8 mouse cellular contexts compared by ENCODE assay signal in genomic region chr3:34080900-34081662, GRCm38 (mm10). TPM values are rescaled to one million over a fixed set of nuclear protein-coding genes. Genes with fewer than 3 reads are reported as not detected.
DNase-seq lines count a peak whose midpoint lies in the region; ATAC-seq and TF ChIP-seq lines count a peak whose summit lies in the region.

TSS of gene Dnajc19 (minus strand) at chr3:34081321.

- peak within 1 kb of the TSS; percentile 64 for H3K4me2 ChIP-seq in embryonic facial prominence, embryonic 13.5 days
- H3K4me2 ChIP-seq in limb, embryonic 12.5 days = peak within 1 kb of the TSS; percentile 64
- peak within 1 kb of the TSS; percentile 67 for H3K4me2 ChIP-seq in midbrain, embryonic 15.5 days

- peaks cover 6% of the 10 kb centered on the region; the same call in 1 of the 2 replicates for H3K36me3 ChIP-seq in embryonic facial prominence, embryonic 13.5 days
- no peaks in the 10 kb centered on the region; the same call in 1 of the 2 replicates for H3K36me3 ChIP-seq in kidney, adult 2 months (ENCODE audit: control insufficient read depth, insufficient read depth, low read length)
- peaks cover 16% of the 10 kb centered on the region; the same call in 1 of the 2 replicates for H3K36me3 ChIP-seq in limb, embryonic 12.5 days
- H3K36me3 ChIP-seq in midbrain, embryonic 15.5 days (replicated peaks) = peaks cover 9% of the 10 kb centered on the region; the same call in 1 of the 2 replicates
- H3K36me3 ChIP-seq in spleen, adult 2 months (ENCODE audit: control insufficient read depth, insufficient read depth, low read length) = peaks cover 5% of the 10 kb centered on the region

- peak; percentile 81 for ATAC-seq in embryonic facial prominence, embryonic 13.5 days (ENCODE audit: insufficient number of reproducible peaks, insufficient read depth, low FRiP score, low TSS enrichment, low read depth)
- ATAC-seq in limb, embryonic 12.5 days (ENCODE audit: insufficient number of reproducible peaks, insufficient read depth, low FRiP score, low TSS enrichment, low read depth) = peak; percentile 88
- ATAC-seq in midbrain, embryonic 15.5 days (replicated peaks) = peak; percentile 96

- H3K4me3 ChIP-seq in embryonic facial prominence, embryonic 13.5 days = peak within 1 kb of the TSS; percentile 81
- peak within 1 kb of the TSS; percentile 89 for H3K4me3 ChIP-seq in kidney, adult 2 months (ENCODE audit: insufficient read depth, low read depth, low read length)
- H3K4me3 ChIP-seq in limb, embryonic 12.5 days (replicated peaks) = peak within 1 kb of the TSS; percentile 76
- peak within 1 kb of the TSS; percentile 59 for H3K4me3 ChIP-seq in midbrain, embryonic 15.5 days
- peak within 1 kb of the TSS; percentile 90 for H3K4me3 ChIP-seq in spleen, adult 2 months (ENCODE audit: extremely low read depth, insufficient read depth, insufficient read length)

- peak; percentile 95 for DNase-seq in 3134 (ENCODE audit: extremely low read depth, insufficient read length, low spot score)
- DNase-seq in adrenal gland, postnatal 36 days = peak; percentile 93 to 94
- DNase-seq in heart, adult 18-20 months = peak; percentile 95 to 98
- peak; percentile 97 for DNase-seq in kidney, adult 2 months
- peak; percentile 70 to 91 for DNase-seq in spleen, adult 2 months (ENCODE audit: low read depth in 1 of 2, low spot score in 2 of 2)

- no peaks in the 10 kb centered on the region for H3K27me3 ChIP-seq in embryonic facial prominence, embryonic 13.5 days
- no peaks in the 10 kb centered on the region for H3K27me3 ChIP-seq in kidney, adult 2 months (replicated peaks; ENCODE audit: control insufficient read depth, insufficient read depth, low read length)
- no peaks in the 10 kb centered on the region for H3K27me3 ChIP-seq in limb, embryonic 12.5 days
- no peaks in the 10 kb centered on the region for H3K27me3 ChIP-seq in midbrain, embryonic 15.5 days (replicated peaks)
- H3K27me3 ChIP-seq in spleen, adult 2 months (ENCODE audit: control insufficient read depth, insufficient read depth, low read length) = no peaks in the 10 kb centered on the region

- TF ChIP-seq POLR2A in kidney, adult 2 months (IDR thresholded peaks at IDR 0.05; ENCODE audit: low read depth, low read length) = peak; percentile 77
- TF ChIP-seq POLR2A in spleen, adult 2 months (IDR thresholded peaks at IDR 0.05; ENCODE audit: low read depth, low read length) = peak; percentile 67; the same call in 1 of the 2 replicates

- no peaks in the 10 kb centered on the region for H3K9me3 ChIP-seq in embryonic facial prominence, embryonic 13.5 days
- no peaks in the 10 kb centered on the region for H3K9me3 ChIP-seq in limb, embryonic 12.5 days
- no peaks in the 10 kb centered on the region for H3K9me3 ChIP-seq in midbrain, embryonic 15.5 days

- 1% methylated on average over 50 of the region's 50 CpGs for WGBS in embryonic facial prominence, embryonic 13.5 days
- WGBS in kidney, adult 2 months = under 1% methylated on average over 50 of the region's 50 CpGs
- 1% methylated on average over 50 of the region's 50 CpGs for WGBS in limb, embryonic 12.5 days
- whole genome bisulfite sequencing in midbrain, embryonic 15.5 days = under 1% methylated on average over 50 of the region's 50 CpGs
- 1% methylated on average over 50 of the region's 50 CpGs for WGBS in spleen, adult 2 months

- H3K4me1 ChIP-seq in embryonic facial prominence, embryonic 13.5 days = peaks cover 16% of the 10 kb centered on the region
- H3K4me1 ChIP-seq in kidney, adult 2 months (ENCODE audit: control insufficient read depth, insufficient read depth, low read length) = peaks cover 13% of the 10 kb centered on the region
- H3K4me1 ChIP-seq in limb, embryonic 12.5 days (replicated peaks) = peaks cover 11% of the 10 kb centered on the region
- H3K4me1 ChIP-seq in midbrain, embryonic 15.5 days = peaks cover 20% of the 10 kb centered on the region
- H3K4me1 ChIP-seq in spleen, adult 2 months (ENCODE audit: control insufficient read depth, insufficient read depth, insufficient read length) = peaks cover 5% of the 10 kb centered on the region; the same call in 1 of the 2 replicates

- H3K9ac ChIP-seq in embryonic facial prominence, embryonic 13.5 days = peak within 1 kb of the TSS; percentile 86
- peak within 1 kb of the TSS; percentile 77 for H3K9ac ChIP-seq in limb, embryonic 12.5 days (replicated peaks)
- H3K9ac ChIP-seq in midbrain, embryonic 15.5 days = peak within 1 kb of the TSS; percentile 71

- peak within 1 kb of the TSS; percentile 74; the same call in 1 of the 2 replicates for H3K27ac ChIP-seq in embryonic facial prominence, embryonic 13.5 days
- peak within 1 kb of the TSS; percentile 85 for H3K27ac ChIP-seq in kidney, adult 2 months (ENCODE audit: insufficient read depth, low read depth, low read length)
- peak within 1 kb of the TSS; percentile 66; the same call in 1 of the 2 replicates for H3K27ac ChIP-seq in limb, embryonic 12.5 days
- peak within 1 kb of the TSS; percentile 76 for H3K27ac ChIP-seq in midbrain, embryonic 15.5 days
- H3K27ac ChIP-seq in spleen, adult 2 months (ENCODE audit: insufficient read depth, low read length) = no peak within 1 kb of the TSS

- no peak for TF ChIP-seq CTCF in kidney, adult 2 months (conservative IDR thresholded peaks at IDR 0.05; ENCODE audit: insufficient read depth, insufficient read length, low read depth, low read length)
- TF ChIP-seq CTCF in spleen, adult 2 months (IDR thresholded peaks at IDR 0.05; ENCODE audit: extremely low read depth, insufficient read depth, insufficient read length, insufficient replicate concordance) = no peak

RNA-seq across cellular contexts. Expression of gene Dnajc19, which starts in this region (rescaled TPM):
- 10 to 100 TPM; 83.3 to 89.4 TPM for total RNA-seq in adrenal gland, postnatal 36 days (2021)
- 134 and 140 TPM in 2 replicates for polyA plus RNA-seq in embryonic facial prominence, embryonic 13.5 days (2015; fragmentation: Nextera tagmentation; extraction: Ambion mirVana)
- 100 to 1,000 TPM; 147 to 156 TPM for total RNA-seq in heart, adult 18-20 months (2021)
- polyA plus RNA-seq in kidney, adult 2 months (2012; rRNA removed) = 135 and 216 TPM in 2 replicates
- polyA plus RNA-seq in limb, embryonic 12.5 days (2016; fragmentation: Nextera tagmentation; extraction: Ambion mirVana) = 145 and 154 TPM in 2 replicates
- polyA plus RNA-seq in midbrain, embryonic 15.5 days (2015; fragmentation: Nextera tagmentation; extraction: Ambion mirVana) = 99.8 and 104 TPM in 2 replicates
- 48.2 and 53.1 TPM in 2 replicates for polyA plus RNA-seq in spleen, adult 2 months (2012; rRNA removed)
